Mouse (Mus musculus) ES-Bruce4 (cell line): ENCODE data around the gene Ifi202b.
"Not testable (repeated sequence)": the region's sequence is repeated elsewhere in the genome, so short reads cannot be mapped to it uniquely, and the experiment has no call there.

ENCODE experiments used
- CTCF ChIP-seq: IDR thresholded peaks from one replicate; pipeline ENCODE4 v1.8.1; 2011; ENCODE audit warnings: low read depth, low read length
- POLR2A ChIP-seq: IDR thresholded peaks from one replicate; pipeline ENCODE4 v1.8.1; 2011; ENCODE audit warnings: low read length; ENCODE audit not compliant: insufficient read depth

DNA sequence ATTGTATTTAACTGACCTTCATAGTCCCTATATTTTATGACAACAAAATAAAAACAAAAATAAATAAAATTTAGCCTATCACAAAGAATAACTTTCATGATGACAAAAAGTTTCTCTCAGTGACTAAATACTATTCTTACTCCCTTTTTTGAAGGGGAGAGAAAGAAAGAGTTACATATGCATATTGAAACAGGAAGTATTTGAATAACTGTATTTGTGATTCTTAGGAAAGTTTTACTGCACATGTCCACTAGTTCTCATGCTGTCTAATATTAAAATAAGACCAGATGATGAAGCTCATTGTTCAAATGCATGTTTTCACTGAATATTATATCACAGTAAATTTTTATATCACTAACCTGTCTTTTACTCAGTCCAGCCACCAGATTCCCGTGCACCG, 41.0 kb downstream of the Ifi202b start:
- TF ChIP-seq CTCF, POLR2A: not testable (repeated sequence)
